Mouse (Mus musculus) kidney, postnatal 25 days (tissue): Measurements from ENCODE around the gene Ccer2.

Experiments
- DNase-seq, 2 experiments: peaks; one replicate each; pipeline ENCODE4 v3.0.0; 2021; ENCODE audit warnings: mixed read lengths in 2 of 2

The Ccer2 gene

DNA sequence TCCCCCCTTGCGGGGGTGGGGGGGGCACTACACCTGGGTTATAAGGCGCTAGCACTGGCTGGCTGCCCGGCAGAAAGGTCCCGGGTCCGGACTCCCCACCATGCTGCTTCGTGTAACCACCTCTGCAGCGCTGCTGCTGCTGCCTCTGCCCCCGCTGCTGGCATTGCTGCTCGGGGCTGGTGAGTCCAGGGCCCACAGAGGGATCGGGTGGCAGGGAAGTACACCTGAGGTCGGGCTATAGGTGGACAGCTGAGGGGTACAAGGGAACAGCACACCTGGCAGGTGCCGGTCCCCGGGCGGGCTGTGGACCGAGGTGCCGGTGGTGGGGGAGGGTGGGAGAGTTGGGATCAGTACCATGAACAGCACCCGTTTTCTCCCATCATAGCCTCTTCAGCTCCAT is at the start of gene Ccer2:
TSS of gene Ccer2 (plus strand) at position 96 of the 400 bp plus-strand sequence.
- DNase-seq, result no peak

DNA sequence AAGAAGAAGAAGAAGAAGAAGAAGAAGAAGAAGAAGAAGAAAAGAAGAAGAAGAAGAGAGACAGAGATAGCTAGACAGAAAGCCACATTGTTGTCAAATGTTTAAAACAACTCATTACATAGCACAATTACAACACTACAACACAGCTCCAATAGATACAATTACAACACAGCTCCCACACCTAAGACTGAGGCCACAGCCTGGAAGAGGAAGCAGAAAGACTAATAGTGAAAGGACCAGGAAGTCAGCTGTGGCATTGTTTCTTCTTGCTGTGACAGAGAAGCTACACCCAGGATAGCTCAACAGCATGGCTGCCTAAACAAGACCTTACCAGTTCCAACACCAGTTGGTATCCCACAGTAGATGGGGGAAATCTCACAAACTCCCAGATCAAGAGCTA is 46.5 kb upstream of the Ccer2 start:
- DNase-seq, result no peak

DNA sequence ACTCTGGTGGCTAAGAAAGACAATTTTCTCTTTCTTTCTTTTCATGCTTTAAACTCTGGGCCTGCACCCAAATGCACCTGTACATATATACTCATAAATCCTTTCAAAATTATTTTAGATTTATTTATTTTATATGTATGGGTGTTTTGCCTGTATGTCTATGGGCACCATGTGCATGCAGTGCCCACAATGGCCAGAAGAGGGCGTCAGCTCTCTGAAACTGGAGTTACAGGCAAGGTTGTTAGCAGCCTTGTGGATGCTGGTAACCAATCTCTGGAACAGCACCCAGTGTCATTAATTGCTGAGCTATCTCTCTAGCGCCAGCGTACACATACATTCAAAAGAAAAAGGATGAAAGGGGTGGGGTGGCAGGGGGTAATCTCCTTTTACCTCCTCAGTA is 45.0 kb upstream of the Ccer2 start:
- no peak for DNase-seq

DNA sequence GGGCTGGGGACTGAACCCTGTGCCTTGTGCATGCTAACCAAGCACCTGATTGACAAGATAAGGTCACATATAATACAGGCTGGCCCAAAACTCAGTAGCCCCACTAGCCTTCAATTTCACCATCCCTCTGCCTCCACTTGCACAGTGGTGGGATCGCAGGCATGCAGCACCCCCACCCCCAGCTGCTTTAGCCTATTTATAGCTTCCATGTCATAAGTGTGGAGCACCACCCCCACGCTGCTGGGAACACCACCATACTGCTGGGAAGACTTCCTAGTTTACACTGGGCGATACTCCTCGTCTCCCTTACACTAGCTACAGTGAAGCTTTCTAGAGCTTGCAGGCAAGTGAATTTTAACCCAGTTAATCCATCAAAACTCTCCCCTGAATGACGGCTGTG is 41.3 kb upstream of the Ccer2 start:
- no peak for DNase-seq

DNA sequence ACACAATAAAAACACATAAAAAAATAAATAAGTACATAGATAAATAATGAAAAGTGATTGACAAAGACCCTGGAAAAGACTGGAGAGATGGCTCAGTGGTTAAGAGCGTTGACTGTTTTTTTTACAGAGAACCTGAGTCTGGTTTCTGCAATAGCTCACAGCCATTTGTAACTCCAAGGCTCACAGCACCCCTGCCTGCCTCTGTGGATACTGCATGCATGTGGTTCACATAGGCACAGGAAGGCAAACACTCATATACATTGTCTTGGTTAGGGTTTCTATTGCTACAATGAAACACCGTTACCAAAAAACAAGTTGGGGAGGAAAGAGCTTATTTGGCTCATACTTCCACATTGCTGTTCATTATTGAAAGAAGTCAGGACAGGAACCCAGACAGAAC is 40.4 kb upstream of the Ccer2 start:
- no peak for DNase-seq

DNA sequence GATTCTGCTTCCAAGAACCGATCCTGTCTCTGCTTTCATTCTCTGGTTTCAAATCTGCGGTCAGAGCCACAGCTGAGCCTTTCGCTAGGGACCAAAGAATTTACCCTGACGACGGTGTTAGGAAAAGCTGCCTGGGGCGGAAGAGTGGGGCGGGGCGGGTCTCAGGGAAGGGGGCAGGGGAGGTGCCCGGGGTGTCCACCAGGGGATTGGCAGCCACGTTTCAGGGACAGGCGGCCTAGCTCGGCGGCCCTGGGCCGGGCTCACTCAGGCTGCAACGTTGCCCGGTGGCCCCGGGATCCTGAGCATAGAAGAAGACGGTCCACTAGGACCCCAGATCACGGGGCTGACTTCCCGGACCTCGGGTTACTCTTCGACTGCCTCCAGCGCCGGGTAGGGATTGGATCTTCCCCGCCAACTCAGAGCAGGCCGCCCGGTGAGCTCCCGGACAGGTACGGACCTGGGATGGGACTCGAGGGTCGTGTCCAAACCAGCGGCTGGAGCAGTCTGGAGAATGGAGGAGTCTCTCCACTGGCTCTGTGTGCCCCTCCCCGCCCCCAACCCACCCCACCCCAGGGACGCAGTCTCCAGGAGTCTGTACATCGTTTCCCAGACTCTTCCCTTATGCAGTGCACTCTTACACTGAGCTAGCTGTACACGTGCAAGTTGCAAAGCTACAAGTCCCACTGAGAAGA is 39.2 kb upstream of the Ccer2 start, which contains the start of gene Fbxo17:
TSS of gene Fbxo17 (plus strand) at position 215 of the 692 bp plus-strand sequence.
- peak; percentile 62 to 70 for DNase-seq

DNA sequence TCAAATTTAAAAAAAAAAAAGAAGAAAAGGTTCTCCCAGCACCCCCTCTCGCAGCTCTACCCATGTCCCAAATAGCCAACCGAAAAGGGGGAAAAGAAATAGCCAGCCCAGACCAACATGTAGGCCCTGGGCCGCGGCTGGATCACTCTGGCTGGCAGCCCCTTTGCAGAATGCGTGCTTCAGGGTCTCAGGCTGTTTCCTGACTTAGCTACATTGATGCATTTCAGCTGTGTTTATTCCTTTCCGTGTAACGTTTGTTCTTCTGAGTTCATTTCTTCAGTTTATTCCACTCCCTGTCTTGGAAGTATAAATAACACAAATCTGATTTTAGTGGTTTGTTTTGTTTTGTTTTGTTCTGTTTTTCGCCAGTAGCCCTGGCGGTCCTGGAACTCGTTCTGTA is 38.2 kb upstream of the Ccer2 start:
- DNase-seq, result no peak

DNA sequence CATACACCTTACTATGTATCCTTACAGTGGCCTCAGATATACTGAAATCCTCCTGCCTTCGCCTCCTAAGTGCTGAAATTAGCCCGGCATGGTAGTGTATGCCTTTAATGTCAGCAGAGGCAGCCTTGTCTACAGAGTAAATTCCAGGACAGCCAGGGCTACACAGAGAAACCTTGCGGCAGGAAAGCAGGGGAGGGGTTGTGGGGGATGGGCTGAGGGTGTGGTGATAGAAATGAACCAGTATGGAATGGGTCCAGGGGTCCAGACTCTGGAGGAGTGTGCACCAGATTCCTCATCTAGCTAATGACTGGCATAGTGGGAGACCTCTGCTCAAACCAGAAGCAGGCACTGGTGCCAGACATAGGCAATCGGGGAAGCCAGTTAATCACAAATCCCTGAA is 36.8 kb upstream of the Ccer2 start:
- no peak for DNase-seq

DNA sequence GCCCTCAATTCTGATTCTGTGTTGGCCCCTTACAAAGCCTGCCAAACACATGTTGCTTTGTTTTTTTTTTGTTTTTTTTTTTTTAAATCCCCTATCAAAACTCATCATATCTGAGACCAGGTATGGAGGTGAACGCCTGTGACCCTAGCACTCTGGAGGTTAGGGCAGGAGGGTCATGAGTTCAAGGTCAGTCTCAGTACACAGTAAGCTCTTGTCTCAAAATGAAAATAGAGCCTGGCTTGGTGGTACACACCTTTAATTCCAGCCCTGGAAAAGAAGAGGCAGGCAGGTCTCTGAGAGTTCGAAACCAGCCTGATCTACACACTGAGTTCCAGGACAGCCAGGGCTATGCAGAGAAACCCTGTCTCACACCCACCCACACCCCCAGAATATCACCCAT is 36.3 kb upstream of the Ccer2 start:
- DNase-seq, result no peak

DNA sequence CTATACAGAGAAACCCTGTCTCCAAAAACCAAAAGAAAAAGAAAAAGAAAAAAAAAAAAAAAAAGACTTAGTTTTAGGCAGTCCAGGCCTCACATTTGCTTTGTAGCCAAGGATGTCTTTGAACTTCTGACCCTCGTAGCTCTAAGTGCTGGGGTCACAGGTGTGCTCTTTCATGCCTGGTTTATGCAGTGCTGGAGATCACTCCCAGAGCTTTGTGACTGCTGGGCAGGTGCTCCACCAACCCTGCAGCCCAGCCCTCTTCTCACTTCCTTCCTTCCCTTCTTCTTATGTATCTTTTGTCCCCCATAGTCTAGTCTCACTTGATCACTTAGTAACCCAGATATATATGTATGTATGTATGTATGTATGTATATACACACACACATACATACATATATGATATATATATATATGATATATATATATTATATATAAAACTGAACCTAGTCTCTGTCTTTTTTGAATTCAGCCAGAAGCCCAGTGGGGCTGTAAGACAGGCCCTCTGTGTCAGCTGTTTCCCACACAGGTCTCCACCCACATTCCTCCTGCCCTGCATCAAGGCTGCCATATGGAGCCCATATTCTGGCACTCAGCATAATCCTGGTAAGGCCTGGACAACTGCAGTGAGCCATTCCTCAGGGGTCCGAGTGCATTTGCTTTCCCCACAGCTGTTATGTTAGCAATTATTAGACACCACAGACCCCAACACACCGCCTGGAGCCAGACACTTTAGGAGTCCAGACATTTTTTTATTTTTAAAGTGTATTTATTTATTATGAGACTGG is 35.0 kb upstream of the Ccer2 start:
- no peak for DNase-seq

DNA sequence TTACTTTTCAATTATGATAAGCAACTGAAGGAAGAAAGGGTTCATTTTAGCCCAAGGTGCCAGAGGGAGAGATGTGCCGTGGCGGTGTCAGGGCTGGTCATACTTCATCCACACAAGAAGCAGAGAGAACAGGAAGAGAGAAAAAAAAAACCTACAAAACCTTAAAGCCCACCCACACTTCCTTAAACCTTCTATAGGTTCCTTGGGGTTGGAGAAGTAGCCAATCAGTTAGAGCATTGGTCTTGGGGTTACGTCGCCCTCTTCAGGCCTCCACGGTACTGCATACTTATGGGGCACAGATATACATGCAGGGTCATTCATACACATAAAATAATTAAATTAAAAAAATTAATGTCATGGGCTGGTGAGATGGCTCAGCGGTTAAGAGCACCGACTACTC is 33.9 kb upstream of the Ccer2 start:
- DNase-seq, result no peak

DNA sequence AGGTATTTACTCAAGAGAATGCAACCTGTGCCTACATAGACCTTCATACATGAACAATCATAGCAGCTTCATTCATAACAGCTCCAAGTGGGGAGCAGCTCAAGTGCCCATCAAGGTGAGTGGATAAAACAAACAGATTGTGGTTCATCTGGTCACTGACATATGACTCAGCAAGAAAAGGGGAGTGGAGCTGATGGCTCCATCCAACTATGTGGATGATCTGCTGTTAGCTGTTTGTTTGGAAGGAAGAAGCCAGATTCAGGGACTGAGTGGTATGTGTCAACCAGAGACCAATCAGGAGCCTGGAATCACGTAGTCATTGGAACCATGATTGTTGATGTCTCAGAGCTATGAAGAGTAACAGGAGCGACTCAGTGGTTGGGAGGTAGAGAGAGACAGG is 31.4 kb upstream of the Ccer2 start:
- no peak for DNase-seq

DNA sequence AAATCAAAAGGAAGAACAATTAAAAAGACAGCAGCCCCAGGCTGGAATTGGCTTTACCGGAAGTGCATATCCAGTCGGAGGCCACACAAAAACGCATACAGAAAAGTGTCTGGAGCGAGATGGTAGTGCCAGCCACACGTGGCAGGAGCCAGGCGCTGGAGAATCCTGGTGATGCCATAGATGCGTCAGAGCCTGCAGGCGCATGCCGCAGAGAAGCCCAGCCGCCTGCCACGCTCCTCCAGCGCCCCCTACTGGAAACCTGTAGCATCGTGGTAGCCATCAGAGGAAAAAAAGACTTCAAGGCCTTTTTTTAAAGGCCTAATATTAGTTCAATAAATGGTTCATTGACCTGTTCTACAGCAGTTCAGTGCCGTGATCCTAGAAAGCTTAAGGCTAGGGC is 29.4 kb upstream of the Ccer2 start:
- DNase-seq, result peak; percentile 70 to 72

DNA sequence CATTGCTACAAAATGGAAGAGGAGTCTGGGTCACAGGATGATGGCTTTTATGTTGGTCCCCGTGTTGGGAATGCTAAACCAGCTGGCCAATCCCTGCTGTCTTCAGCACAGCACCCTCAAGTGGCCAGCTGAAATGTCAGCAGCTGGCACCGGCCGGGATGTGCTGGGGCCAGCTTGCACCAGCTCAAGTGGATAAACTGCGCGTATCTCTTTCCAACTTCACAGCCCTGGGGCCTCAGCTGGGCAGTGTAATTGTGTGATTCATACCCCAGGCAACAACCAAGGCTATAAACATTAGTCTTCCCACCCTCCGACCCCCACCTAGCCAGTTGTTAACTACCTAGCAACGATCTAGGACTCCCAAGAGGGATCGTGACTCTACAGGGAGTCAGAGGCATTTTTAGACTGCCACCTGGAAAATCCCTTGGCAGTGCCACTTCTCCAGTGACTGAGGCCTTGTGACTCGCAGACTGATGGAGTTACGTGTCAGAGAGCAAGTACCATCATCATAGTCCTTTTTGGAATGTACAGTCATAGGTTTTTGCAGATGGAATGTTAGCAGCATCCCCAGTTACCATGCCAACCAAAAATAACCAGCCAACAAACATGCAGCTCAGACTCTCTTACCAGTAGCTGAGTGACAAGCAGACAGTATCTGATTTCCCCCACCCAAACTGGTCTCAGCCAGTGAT is 28.2 kb upstream of the Ccer2 start:
- DNase-seq, result no peak

DNA sequence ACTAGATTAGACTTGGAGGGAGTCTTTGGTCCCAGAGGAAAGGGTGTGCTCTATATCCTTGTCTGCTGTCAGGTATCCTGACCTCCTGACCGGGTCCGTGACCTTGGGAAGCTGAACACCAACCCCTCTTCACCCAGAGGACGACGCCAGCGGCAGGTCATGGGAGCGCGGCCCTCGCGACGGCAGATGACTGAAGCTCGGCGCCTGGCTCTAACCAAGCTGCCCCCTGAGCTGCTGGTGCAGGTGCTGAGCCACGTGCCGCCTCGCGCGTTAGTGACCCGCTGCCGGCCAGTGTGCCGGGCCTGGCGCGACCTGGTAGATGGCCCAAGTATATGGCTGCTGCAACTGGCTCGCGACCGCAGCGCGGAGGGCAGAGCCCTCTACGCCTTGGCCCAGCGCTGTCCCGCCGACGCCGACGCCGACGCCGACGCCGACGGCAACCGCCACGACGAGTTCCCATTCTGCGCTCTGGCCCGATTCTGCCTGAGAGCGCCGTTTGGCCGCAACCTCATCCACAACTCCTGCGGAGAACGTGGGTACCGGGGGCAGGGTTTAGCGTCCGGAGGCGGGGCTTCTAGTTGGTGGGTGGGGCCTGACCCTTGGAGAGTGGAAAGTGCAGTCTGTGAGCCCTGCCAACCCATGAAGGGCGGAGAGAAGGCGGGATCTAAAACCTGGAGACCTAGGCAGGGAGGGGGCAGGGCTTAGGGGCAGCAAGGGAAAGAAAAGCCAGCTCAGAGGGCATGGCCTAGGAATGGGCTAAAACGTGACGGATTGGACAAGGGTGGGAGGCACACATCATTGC is 23.4 kb upstream of the Ccer2 start:
- peak; percentile 94 to 95 for DNase-seq

DNA sequence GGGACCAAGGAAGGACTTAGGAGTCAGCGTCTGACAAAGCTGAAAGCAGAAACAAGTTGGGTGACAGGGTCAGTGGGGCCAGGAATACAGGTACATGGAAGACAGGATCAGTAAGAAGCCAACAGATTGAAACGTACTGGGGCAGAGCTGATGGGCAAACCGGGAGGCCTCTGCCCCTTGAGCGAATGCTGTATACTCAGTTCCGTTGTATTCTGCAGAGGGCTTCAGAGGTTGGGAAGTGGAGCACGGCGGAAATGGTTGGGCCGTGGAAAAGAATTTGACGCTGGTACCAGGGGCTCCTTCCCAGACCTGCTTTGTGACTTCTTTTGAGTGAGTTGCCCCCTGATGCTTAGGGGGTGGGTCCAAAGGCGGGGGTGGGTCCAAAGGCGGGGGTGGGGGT is 22.8 kb upstream of the Ccer2 start:
- no peak for DNase-seq

DNA sequence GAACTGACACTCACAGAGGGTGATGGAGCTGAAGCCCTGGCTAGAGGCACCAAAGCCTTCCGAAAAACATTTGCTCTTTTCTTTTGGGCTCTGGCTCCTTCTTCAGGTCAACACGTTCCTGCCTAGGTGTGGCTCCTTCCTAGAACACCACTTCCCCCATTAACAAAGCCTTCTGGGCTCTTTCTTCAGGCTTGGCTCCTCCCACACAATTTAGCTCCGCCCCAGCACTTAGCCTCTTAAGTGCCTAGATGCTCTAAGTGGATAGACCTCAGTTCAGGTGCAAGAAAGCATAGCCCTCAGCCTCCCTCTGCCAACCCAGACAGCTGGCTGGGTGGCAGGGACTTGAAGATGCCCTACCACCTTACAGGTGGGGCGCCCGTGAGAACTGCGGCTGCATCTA is 20.3 kb upstream of the Ccer2 start:
- no peak for DNase-seq

DNA sequence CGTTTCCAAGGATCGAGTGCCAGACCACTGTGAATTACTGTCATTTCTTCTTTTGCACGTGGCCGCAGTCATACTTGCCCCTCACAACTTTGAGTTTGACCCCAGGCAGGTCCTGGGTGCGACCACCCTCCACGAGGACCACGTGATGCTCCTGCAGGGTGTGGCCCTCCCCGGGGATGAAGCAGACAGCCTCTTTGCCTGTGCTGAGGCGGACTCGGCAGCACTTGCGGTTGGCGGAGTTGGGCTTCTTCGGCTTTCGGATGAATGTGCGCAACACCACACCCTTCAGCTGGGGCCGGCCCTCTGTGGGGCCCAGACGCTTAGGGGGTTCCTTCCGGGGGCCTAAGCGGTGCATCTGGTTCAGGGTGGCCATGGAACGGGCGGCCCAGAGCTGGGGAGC is 16.1 kb upstream of the Ccer2 start:
- no peak for DNase-seq

DNA sequence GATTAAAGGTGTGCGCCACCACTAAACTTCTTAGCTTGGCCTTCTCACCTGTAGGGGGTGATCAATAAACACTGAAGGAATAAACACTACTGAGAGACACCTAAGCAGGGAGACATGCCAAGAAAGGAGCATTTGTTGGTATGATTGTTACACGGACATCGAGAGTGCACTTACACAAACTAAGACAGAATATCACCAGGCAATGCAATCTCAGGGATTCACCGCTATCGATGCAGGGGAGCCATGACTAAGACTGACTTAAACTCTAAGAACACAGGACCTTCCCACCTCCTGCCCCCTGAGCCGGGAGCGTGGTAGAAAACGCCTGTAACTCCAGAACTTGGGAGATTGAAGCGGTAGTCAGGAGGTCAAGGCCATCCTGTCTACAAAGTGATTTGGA is 15.0 kb upstream of the Ccer2 start:
- DNase-seq, result no peak

DNA sequence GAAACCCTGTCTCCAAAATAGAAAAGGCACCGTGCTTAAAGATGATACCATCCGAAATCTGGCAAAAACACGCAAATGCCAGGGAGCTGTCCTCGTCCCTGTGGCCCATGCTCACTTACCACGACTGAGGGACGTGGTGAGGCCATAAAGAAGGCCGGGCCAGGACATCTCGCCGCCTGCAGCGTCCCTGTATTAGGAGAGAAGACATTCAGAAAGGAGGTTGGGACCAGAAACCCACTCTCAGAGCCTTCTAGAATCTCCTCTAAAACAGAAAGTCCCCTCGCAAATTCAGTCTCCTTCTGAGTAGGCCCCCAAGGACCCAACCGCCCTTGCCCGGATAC is 14.6 kb upstream of the Ccer2 start:
- DNase-seq, result no peak

DNA sequence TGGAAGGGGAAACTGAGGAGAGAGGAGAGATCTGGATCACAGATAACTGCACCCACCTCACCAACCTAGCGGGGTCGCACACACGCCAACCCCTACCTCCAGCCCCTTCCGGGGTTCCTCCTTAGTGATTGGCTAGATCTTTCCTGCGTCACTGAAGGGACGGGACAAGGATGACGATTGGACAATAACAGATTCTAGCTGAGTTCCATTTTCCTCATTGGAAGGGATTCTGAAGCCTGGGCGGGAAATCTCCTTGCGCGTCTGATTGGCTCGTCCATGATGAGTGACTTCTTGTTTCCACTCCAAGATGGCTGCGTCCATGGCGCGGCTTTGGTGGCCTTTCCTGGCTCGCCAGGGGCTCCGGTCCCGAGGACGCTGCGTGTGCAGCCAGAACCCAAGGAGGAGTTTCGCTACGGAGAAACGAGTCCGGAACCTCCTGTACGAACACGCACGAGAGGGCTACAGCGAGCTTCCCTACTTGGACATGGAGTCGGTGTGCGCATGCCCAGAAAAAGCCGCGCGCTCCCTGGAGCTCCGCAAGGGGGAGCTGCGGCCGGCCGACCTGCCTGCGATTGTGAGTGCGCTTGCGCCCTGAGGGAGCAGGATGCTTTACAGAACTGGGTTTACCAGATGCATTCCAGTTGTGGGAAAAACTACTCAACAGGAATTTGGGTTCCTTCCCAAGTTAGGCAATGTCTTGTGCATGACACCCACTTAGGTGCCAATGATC is 14.1 kb upstream of the Ccer2 start, which contains the start of the genes Mrps12 and Sars2:
TSS of gene Mrps12 (minus strand) at position 112 of the 730 bp plus-strand sequence.
TSS of gene Sars2 (plus strand) at position 284 of the 730 bp plus-strand sequence.
- peak; percentile 94 to 97 for DNase-seq

DNA sequence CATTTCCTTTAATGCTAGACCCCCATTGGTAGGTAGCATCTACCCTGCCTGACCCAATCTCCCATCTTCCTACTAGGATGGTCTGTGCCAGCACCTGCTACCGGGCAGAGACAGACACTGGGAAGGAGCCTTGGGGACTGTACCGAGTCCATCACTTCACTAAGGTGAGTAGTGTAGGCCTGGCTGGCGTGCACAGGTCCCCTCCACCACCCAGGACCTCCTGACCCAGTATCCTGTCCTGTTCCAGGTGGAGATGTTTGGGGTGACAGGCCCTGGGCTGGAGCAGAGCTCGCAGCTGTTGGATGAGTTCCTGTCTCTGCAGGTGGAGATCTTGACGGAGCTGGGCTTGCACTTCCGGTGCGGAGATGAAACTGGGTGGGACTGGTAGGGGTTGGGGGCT is 6.0 kb upstream of the Ccer2 start:
- no peak for DNase-seq
